Mouse (Mus musculus) limb, embryonic 14.5 days (tissue): ENCODE data around the gene Rps6ka5. TPM values are rescaled to one million over a fixed set of nuclear protein-coding genes. Genes with fewer than 3 reads are reported as not detected.

Source experiments
- ATAC-seq: fragments of 200-750 bp; cut with Nextera tagmentation; 2 replicates; pipeline ENCODE4 v1.8.0; 2017; ENCODE audit warnings: low read depth, moderate number of reproducible peaks, moderate TSS enrichment; ENCODE audit not compliant: low FRiP score
- DNase-seq: peaks from one replicate; pipeline ENCODE4 v3.0.0-alpha.2; 2015; ENCODE audit warnings: low spot score
- H3K27ac ChIP-seq: fragments of 300-500 bp; sonication (generic); replicated peaks from 2 replicates; pipeline ENCODE4 v1.5.1; 2014; ENCODE audit warnings: low read depth, mild to moderate bottlenecking, low read length, moderate library complexity, mixed read lengths
- H3K27me3 ChIP-seq: fragments of 300-500 bp; sonication (generic); 2 replicates; pipeline ENCODE4 v1.6.1; 2014; ENCODE audit warnings: low read length, mixed read lengths; ENCODE audit not compliant: control insufficient read depth, insufficient read depth
- H3K36me3 ChIP-seq: fragments of 300-500 bp; sonication (generic); 2 replicates; pipeline ENCODE4 v1.6.1; 2014; ENCODE audit warnings: mild to moderate bottlenecking, low read length, moderate library complexity, mixed read lengths; ENCODE audit not compliant: control insufficient read depth, insufficient read depth
- H3K4me1 ChIP-seq: fragments of 300-500 bp; sonication (generic); 2 replicates; pipeline ENCODE4 v1.6.1; 2014; ENCODE audit warnings: antibody characterized with exemption, low read length, mixed read lengths; ENCODE audit not compliant: control insufficient read depth, insufficient read depth
- H3K4me2 ChIP-seq: fragments of 300-500 bp; sonication (generic); replicated peaks from 2 replicates; pipeline ENCODE4 v1.6.1; 2014; ENCODE audit warnings: low read depth, mild to moderate bottlenecking, low read length, moderate library complexity; ENCODE audit not compliant: severe bottlenecking
- H3K4me3 ChIP-seq: fragments of 300-500 bp; sonication (generic); replicated peaks from 2 replicates; pipeline ENCODE4 v1.5.1; 2014; ENCODE audit warnings: low read length
- H3K9ac ChIP-seq: fragments of 300-500 bp; sonication (generic); 2 replicates; pipeline ENCODE4 v1.6.1; 2014; ENCODE audit warnings: mild to moderate bottlenecking, low read depth, low read length, moderate library complexity; ENCODE audit not compliant: severe bottlenecking
- H3K9me3 ChIP-seq: fragments of 300-500 bp; sonication (generic); 2 replicates; pipeline ENCODE4 v1.6.1; 2016; ENCODE audit warnings: low read length; ENCODE audit not compliant: control insufficient read depth
- POLR2A ChIP-seq: fragments of 200-500 bp; IDR thresholded peaks from 2 replicates; pipeline ENCODE4 v1.8.0; 2012; ENCODE audit warnings: inconsistent platforms, mild to moderate bottlenecking, moderate library complexity, borderline replicate concordance; ENCODE audit not compliant: insufficient read depth, insufficient read length; ENCODE audit errors: extremely low read depth
- WGBS: fragments of 180-500 bp; shearing (Covaris S2); extraction: QIAGEN DNeasy Blood & Tissue Kit; methylation state at CpG from one replicate; pipeline ENCODE4 v1.1.7; 2014; 5-methylcytosine and 5-hydroxymethylcytosine counted together
- polyA plus RNA-seq, 2 experiments: library from polyadenylated mRNA; depleted of rRNA in 1 of 2; stranded (reverse) in 1 of 2; unstranded in 1 of 2; fragments of >200 nt; fragmentation: Nextera tagmentation in 1 of 2; extraction: Ambion mirVana in 1 of 2; gene quantifications; 2 replicates each; pipeline versions ENCODE4 v1.2.1 to v1.2.3; 2012 to 2014

The Rps6ka5 gene
- polyA plus RNA-seq, 2 experiments, result 4.4 to 5.7 TPM

DNA sequence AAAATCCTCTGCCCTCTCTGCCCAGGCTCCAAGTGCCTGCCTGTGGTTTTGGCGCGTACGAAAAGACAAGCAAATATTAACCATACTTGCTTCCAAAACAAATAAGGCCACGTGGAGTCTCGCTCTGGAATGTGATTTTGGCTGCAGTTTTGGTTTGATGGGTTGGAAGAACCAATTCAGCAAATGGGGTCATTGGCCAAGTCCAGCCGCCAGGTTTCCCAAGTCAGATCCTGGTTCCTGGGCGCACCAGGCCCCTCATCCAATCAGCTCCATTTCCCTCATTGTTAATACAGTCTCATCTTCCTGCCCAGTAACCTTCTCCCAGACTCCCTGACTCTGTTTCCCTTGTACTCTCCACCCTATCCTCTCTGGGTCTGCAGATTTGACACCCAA lies 207.1 kb downstream of the Rps6ka5 start:
- peak overlapping the region; percentile 95 for H3K9ac ChIP-seq
- H3K4me2 ChIP-seq, result peak overlapping the region; percentile 87
- ATAC-seq, result no peak
- peaks cover 12% of the 10 kb centered on the region for H3K4me1 ChIP-seq
- TF ChIP-seq POLR2A, result no peak
- DNase-seq, result no peak
- H3K36me3 ChIP-seq, result no peaks in the 10 kb centered on the region; the same call in 1 of the 2 replicates
- H3K27ac ChIP-seq, result peak overlapping the region; percentile 84; the same call in 1 of the 2 replicates
- H3K27me3 ChIP-seq, result no peaks in the 10 kb centered on the region
- H3K4me3 ChIP-seq, result peak overlapping the region; percentile 87
- H3K9me3 ChIP-seq, result no peaks in the 10 kb centered on the region
- whole genome bisulfite sequencing, result 44% methylated on average over 7 of the region's 7 CpGs

DNA sequence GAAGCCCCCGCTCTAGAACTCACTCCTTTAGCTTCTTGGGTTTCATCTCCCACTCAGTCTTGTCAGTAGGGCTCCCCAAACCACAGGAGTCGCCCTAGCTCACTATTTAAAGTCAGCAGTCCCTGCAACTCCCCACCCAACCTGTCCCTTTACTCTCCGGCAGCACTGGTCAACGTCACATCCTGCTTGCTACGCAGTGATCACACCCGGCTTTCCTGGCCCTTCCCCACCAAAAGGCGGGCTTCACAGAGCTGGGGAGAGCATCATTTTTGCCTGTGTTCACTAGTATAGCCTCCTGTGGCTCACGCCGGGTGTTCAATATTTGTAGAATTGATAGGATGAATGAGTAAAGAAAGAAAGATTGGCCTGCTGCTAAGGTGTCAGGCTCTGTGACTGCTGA lies 209.4 kb downstream of the Rps6ka5 start:
- H3K27me3 ChIP-seq, result no peaks in the 10 kb centered on the region
- no peak for TF ChIP-seq POLR2A
- no peaks in the 10 kb centered on the region for H3K9me3 ChIP-seq
- no peak for ATAC-seq
- H3K36me3 ChIP-seq, result peaks cover 3% of the 10 kb centered on the region
- H3K4me3 ChIP-seq, result no peak overlapping the region
- H3K9ac ChIP-seq, result no peak overlapping the region
- no peak for DNase-seq
- WGBS, result 87% methylated on average over 9 of the region's 9 CpGs
- H3K4me1 ChIP-seq, result peaks cover 12% of the 10 kb centered on the region
- no peak overlapping the region for H3K4me2 ChIP-seq
- no peak overlapping the region for H3K27ac ChIP-seq

DNA sequence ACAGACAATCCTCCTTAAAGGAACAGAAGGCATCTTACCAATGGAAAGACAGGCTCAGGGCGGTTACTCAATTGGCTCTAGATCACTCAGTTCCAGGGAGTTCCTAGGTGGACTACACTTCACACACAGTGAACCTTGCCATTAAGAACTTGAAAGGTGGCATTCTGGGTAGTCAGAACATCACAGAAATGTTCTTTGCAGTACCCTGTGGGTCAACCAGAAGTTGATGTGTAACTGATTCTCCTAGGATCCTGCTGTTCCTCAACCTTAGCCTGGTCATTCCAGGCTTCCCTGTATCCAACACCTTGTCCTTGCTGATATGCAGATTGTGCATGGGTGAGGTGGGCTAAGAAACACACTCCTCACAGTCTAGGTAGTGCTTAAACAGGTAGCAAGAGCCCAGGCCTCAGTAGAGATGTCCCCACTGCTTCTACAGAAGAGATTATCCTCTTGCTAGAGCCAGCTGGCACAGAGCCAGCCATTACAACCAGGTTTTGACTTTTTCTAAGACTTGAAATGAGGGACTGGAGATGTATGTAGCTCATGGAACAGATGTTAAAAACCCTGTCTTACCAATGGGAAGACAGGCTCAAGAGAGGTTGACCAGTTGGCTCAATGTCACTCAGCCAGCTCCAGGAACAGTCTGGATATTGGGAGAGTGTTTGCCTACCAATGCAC lies 210.5 kb downstream of the Rps6ka5 start:
- Histone ChIP-seq H3K4me2 (no peak overlapping the region), H3K9me3 (no peaks in the 10 kb centered on the region), H3K36me3 (peaks cover 3% of the 10 kb centered on the region), H3K9ac (no peak overlapping the region), H3K4me1 (peaks cover 12% of the 10 kb centered on the region), H3K27me3 (no peaks in the 10 kb centered on the region), H3K4me3 (no peak overlapping the region), H3K27ac (no peak overlapping the region)
- no peak for TF ChIP-seq POLR2A
- ATAC-seq, result no peak
- no peak for DNase-seq
- WGBS, result 95% methylated on average over 1 of the region's 1 CpGs

DNA sequence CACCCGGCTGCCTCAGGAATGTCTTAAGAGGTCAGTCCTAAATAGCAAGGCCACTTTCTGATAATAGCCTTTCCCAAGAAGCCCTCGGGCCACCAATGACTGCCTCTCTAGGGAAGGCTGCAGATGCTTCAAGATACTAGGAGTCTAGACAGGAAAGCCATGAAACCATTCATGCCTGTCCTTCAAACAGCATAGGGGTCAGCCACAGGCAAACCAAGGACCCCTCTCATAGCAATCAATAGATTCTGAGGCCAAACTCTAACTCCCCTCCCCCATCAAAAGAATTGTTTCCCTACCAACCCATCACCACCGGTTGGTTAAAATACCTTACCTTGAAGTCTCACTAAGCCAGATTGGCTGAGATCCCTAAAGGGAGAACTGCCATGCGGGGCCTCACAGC lies 211.3 kb downstream of the Rps6ka5 start:
- ATAC-seq (no peak), DNase-seq (no peak)
- Histone ChIP-seq H3K27me3 (no peaks in the 10 kb centered on the region), H3K27ac (no peak overlapping the region), H3K4me2 (no peak overlapping the region), H3K36me3 (peaks cover 3% of the 10 kb centered on the region), H3K4me1 (peaks cover 9% of the 10 kb centered on the region; the same call in 1 of the 2 replicates), H3K9me3 (no peaks in the 10 kb centered on the region), H3K4me3 (no peak overlapping the region), H3K9ac (no peak overlapping the region)
- no peak for TF ChIP-seq POLR2A
- WGBS, result 82% methylated on average over 4 of the region's 4 CpGs

DNA sequence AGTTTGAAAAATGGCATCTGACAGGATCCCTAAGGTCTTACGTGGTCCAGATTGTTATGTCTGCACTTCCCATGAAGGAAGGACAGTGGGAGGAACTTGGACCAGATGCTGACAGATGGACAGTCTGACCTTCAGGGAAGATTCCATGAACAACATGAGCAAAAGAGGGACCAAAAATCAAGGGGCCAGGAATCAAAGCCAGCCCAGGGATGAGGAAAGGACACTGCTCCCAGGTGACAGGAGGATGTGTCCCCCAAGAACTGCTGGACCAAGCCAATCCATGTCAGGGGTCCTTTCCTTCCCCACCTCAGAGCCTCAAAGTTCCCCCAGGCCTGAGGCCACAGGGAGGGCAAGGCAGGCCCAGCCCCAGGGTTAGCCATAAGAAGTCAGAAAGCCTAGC lies 212.2 kb downstream of the Rps6ka5 start:
- peaks cover 3% of the 10 kb centered on the region for H3K36me3 ChIP-seq
- no peak overlapping the region for H3K9ac ChIP-seq
- no peak for TF ChIP-seq POLR2A
- no peaks in the 10 kb centered on the region for H3K9me3 ChIP-seq
- no peak overlapping the region for H3K4me3 ChIP-seq
- H3K4me2 ChIP-seq, result no peak overlapping the region
- H3K4me1 ChIP-seq, result peaks cover 6% of the 10 kb centered on the region; the same call in 1 of the 2 replicates
- H3K27ac ChIP-seq, result no peak overlapping the region
- 70% methylated on average over 1 of the region's 1 CpGs for WGBS
- ATAC-seq (no peak), DNase-seq (no peak)
- no peaks in the 10 kb centered on the region for H3K27me3 ChIP-seq

DNA sequence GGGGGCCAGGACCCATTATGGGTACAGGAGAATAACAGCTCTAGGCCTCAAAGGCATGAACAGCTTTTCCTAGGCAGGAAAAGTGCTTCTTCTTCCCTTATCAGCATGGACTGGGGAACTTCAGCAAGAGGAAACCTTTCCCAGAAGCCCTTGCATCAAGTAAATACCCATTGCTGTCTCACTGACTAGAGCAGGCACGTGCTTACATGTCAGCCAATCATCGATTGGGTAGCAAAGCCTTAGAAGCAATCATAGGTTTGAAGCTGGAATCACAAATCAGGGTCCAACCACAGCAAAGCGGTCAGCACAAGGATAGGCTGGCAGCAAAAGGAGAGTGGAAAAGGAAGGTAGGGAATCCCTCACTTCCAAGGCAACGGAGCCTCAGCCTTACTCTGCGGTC lies 213.7 kb downstream of the Rps6ka5 start:
- TF ChIP-seq POLR2A, result no peak
- DNase-seq, result no peak
- Histone ChIP-seq H3K4me3 (no peak overlapping the region), H3K36me3 (peaks cover 3% of the 10 kb centered on the region), H3K27ac (no peak overlapping the region), H3K4me1 (no peaks in the 10 kb centered on the region), H3K27me3 (no peaks in the 10 kb centered on the region), H3K9ac (no peak overlapping the region), H3K4me2 (no peak overlapping the region), H3K9me3 (no peaks in the 10 kb centered on the region)
- no peak for ATAC-seq
- 87% methylated on average over 5 of the region's 5 CpGs for WGBS
